Mouse (Mus musculus) activated CD4-positive, CD25-positive, alpha-beta regulatory T cell, adult 4 months (primary cell): ENCODE measurements around the gene Olfr403. TPM values are rescaled to one million over a fixed set of nuclear protein-coding genes. Genes with fewer than 3 reads are reported as not detected.
"Not testable (repeated sequence)": the region's sequence is repeated elsewhere in the genome, so short reads cannot be mapped to it uniquely, and the experiment has no call there.

Source experiments
- ATAC-seq: one replicate; pipeline ENCODE4 v1.8.0; 2017
- polyA plus RNA-seq, 2 experiments: library from polyadenylated mRNA; unstranded; fragments of 100-300 nt; shearing (Covaris generic); gene quantifications; one replicate each; pipeline ENCODE4 v1.2.1; 2017

Olfr403 gene
- not detected for polyA plus RNA-seq

DNA sequence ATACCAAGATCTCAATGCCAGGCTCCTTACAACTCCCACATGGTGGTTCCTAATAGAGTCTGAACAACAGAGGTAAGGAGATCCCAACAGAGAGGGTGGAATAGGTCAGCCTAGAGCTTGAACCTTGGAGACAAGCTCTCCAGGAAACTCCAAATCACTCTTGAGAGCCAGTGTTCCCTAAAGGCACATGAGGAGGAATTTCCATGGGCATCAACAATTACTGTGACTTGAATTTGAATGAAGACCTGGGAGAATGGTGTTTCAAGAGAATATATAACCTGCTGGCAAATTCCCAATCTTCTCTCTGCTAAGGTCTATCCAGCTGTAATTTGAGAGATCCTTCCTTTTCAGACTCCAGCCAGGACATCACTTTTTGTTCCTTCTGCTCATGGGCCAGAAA is at the start of gene Olfr403:
TSS of gene Olfr403 (plus strand) at position 301 of the 400 bp plus-strand sequence.
- no peak for ATAC-seq

DNA sequence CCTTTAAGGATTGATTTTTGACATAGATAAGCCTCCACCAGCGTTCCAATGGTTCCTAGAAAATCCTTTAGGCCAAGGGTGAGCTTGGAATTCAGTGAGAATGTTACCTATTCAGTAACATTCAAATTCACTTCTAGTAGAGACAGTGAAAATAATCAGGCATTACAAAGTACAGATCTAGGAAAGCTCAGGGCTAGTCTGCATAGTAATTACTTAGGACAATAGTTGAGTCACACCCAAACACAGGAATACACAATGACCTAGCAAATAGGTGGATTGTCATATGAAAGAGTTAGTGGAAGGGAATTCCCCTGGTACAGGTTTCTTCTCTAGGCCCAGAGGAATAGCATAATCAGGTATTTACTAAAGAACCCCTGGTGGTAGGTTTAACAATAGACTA is 46.0 kb upstream of the Olfr403 start:
- ATAC-seq, result not testable (repeated sequence)

DNA sequence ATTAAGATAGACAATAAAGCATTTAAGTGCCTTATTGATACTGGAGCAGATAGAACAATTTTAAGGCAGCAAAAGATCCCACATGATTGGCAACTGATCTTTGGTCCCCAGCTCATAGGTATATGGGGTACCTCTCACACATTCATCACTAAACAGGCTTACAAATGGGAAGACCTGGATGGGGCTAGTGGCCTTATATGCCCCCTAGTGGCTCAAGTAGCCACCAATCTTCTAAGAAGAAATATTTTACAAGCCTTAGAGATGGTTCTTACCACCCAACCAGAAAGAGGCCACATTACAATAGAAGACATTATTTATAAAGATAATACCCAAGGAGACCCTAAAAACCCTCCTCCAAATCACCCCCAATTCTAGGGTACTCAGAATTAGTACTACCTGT is 40.2 kb upstream of the Olfr403 start:
- ATAC-seq, result no peak

DNA sequence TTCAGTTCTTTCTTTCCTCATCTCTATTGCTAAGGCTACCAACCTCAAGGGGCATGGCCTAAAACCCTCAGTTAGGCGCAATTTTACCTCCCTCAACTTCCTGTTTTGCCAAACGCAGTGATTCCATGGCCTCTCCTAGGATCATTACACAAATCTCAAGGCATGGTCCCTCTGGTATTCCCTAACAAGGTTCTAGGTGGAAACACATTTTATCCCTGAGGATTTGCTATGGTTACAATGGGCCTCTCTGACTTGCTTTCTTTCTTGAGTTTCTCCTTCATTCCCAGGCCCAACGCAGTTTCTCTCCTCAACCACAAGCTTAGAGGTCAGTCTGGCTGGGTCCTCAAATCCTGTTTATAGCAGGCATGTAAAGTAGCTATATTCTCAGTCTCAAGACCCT is 32.8 kb upstream of the Olfr403 start, which contains the start of gene Olfr402:
TSS of gene Olfr402 (plus strand) at position 301 of the 400 bp plus-strand sequence.
- ATAC-seq, result no peak

DNA sequence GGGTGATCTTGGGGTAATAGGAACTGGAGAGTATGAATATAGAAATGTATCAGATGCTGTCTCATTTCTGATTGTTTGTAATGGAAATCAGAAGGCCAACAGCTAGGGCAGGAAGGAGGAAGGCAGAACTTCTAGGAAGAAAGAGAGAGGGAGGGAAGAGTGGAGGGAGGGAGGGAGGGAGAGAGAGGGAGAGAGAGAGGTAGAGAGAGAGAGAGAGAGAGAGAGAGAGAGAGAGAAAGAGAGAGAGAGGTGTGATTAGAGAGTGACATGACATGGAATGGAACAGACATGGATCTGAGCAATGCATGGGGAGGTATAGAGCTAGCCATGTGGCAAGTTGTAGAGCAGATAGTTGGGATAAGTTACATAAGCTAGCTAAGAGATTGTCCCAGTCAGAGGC is 17.3 kb upstream of the Olfr403 start:
- no peak for ATAC-seq

DNA sequence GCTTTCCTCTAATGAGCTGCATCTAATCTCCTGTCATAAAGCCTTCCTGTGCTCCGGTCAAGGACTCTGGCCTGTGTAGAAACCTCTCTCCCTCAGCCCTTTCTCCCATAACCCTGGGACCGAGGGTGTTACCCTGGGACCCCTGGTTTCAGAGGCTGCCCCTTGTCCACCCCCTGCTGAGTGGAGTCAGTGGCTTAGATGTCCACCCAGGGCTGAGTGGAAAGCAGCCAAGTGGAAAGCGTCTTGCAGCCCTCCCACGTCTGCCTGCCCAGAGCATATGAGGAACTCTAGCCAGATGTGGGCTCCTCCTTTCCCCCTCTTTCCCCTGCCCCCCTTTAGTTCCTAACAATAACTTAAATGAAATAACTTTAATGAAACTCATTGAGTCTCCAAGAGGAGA is 2.9 kb upstream of the Olfr403 start:
- ATAC-seq, result no peak

DNA sequence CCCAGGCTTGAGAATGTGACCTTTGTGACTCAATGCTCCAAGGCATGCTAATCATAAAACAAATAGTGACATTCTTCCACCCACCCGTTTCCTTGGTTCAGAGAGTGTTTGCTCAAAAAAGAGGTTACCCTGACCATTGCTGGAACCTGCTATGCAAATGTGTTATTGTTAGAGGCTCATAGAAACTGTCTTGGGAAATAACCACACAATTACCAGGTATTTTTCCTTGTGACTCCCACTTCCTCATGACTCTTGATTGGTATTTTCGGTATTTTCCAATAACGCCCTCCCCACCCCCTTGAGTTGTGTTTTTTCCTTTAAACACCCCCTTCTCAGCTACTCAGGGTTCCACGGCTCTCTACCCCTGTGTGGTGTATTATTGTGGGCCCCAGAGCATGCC is 2.3 kb upstream of the Olfr403 start:
- ATAC-seq, result no peak

DNA sequence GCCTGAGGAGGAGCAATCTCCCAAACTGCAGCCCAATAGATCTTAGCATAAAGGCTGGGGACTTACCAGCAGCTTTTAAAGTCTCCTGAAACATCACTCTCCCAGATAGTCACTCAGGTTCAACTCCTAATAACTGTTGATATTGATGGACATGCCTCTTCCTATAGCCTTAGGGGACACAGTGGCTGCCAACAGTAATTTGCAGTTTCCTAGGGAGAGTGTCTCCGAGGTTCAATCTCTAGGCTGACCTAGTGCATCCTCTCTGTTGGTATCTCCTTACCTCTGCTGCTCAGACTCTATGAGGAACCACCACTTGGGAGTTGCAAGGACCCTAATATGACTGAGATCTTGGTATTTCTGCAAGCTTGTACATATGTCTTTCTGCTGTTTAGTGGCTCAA is 25.2 kb downstream of the Olfr403 start, which contains the start of gene Olfr43:
TSS of gene Olfr43 (minus strand) at position 101 of the 400 bp plus-strand sequence.
- no peak for ATAC-seq

DNA sequence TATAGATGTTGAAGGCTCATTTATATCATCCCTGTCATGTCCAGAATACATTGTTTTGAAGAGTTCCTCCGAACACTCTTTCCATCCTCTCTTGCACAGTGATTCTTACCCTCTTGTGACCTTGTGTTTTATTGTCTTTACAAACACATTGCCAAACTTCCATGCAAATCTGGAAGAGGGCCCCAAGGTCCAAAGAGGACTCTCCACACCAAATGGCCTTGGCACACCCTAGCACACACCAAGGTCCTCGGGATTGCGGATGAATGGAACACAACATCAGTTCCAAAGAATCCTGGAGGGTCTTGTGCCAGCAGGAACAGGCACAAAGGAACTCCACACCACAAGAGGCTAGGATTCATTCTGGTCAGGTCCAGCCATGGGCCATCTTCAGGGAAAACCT is 55.2 kb downstream of the Olfr403 start:
- ATAC-seq, result no peak

Other genes with a start within 250 kb of the Olfr403 start
- gene Olfr23, start 249.6 kb upstream of the Olfr403 start, polyA plus RNA-seq, result not detected
- not detected for gene Olfr397, start 225.4 kb upstream of the Olfr403 start, polyA plus RNA-seq
- under 1 TPM in 1 of 2 experiments, not detected in 1; 0.07 TPM for gene Olfr398, start 195.8 kb upstream of the Olfr403 start, polyA plus RNA-seq
- gene Olfr139, start 129.7 kb upstream of the Olfr403 start, polyA plus RNA-seq, result under 1 TPM; 0.42 to 0.48 TPM
- gene Olfr399, start 129.6 kb upstream of the Olfr403 start, polyA plus RNA-seq, result not detected
- not detected for gene Zfp616, start 116.3 kb upstream of the Olfr403 start, polyA plus RNA-seq
- gene Olfr401, start 72.5 kb upstream of the Olfr403 start, polyA plus RNA-seq, result not detected
- not detected for gene Olfr402, start 32.7 kb upstream of the Olfr403 start, polyA plus RNA-seq
- gene Olfr43, start 25.1 kb downstream of the Olfr403 start, polyA plus RNA-seq, result not detected
- under 1 TPM in 1 of 2 experiments, not detected in 1; 0.46 TPM for gene Olfr406, start 73.6 kb downstream of the Olfr403 start, polyA plus RNA-seq
- gene Olfr59, start 97.5 kb downstream of the Olfr403 start, polyA plus RNA-seq, result not detected
- not detected for gene Olfr410, start 151.8 kb downstream of the Olfr403 start, polyA plus RNA-seq
- not detected for gene Olfr411, start 166.4 kb downstream of the Olfr403 start, polyA plus RNA-seq
- not detected for gene Olfr412, start 175.8 kb downstream of the Olfr403 start, polyA plus RNA-seq